Mouse (Mus musculus) embryonic facial prominence, embryonic 14.5 days (tissue): ENCODE data around the gene Cmip. TPM values are rescaled to one million over a fixed set of nuclear protein-coding genes. Genes with fewer than 3 reads are reported as not detected.

Experiments
- ATAC-seq: fragments of 200-750 bp; cut with Nextera tagmentation; 2 replicates; pipeline ENCODE4 v1.8.0; 2017; ENCODE audit warnings: low read depth, moderate number of reproducible peaks, moderate TSS enrichment
- DNase-seq: peaks from one replicate; pipeline ENCODE4 v3.0.0-alpha.2; 2015; ENCODE audit warnings: low spot score
- H3K27ac ChIP-seq: fragments of 300-500 bp; sonication (generic); replicated peaks from 2 replicates; pipeline ENCODE4 v1.5.1; 2014; ENCODE audit warnings: low read depth, mild to moderate bottlenecking, low read length, moderate library complexity
- H3K27me3 ChIP-seq: fragments of 300-500 bp; sonication (generic); replicated peaks from 2 replicates; pipeline ENCODE4 v1.6.1; 2014; ENCODE audit warnings: low read length; ENCODE audit not compliant: control insufficient read depth, insufficient read depth
- H3K36me3 ChIP-seq: fragments of 300-500 bp; sonication (generic); 2 replicates; pipeline ENCODE4 v1.6.1; 2014; ENCODE audit warnings: low read length, mixed read lengths; ENCODE audit not compliant: control insufficient read depth, insufficient read depth
- H3K4me1 ChIP-seq: fragments of 300-500 bp; sonication (generic); 2 replicates; pipeline ENCODE4 v1.6.1; 2014; ENCODE audit warnings: antibody characterized with exemption, low read length; ENCODE audit not compliant: control insufficient read depth, insufficient read depth
- H3K4me2 ChIP-seq: fragments of 300-500 bp; sonication (generic); 2 replicates; pipeline ENCODE4 v1.6.1; 2014; ENCODE audit warnings: low read depth, mild to moderate bottlenecking, low read length, moderate library complexity, mixed read lengths
- H3K4me3 ChIP-seq: fragments of 300-500 bp; sonication (generic); 2 replicates; pipeline ENCODE4 v1.5.1; 2014; ENCODE audit warnings: low read depth, mild to moderate bottlenecking, low read length
- H3K9ac ChIP-seq: fragments of 300-500 bp; sonication (generic); 2 replicates; pipeline ENCODE4 v1.6.1; 2014; ENCODE audit warnings: low read depth, mild to moderate bottlenecking, low read length, moderate library complexity, mixed read lengths
- H3K9me3 ChIP-seq: fragments of 300-500 bp; sonication (generic); 2 replicates; pipeline ENCODE4 v1.6.1; 2016; ENCODE audit warnings: low read length; ENCODE audit not compliant: control insufficient read depth
- WGBS: fragments of 180-500 bp; shearing (Covaris S2); extraction: QIAGEN DNeasy Blood & Tissue Kit; methylation state at CpG from one replicate; pipeline ENCODE4 v1.1.7; 2014; 5-methylcytosine and 5-hydroxymethylcytosine counted together
- polyA plus RNA-seq: library from polyadenylated mRNA; unstranded; fragments of >200 nt; fragmentation: Nextera tagmentation; extraction: Ambion mirVana; gene quantifications from 2 replicates; pipeline ENCODE4 v1.2.1, GENCODE M21; 2014

The Cmip gene
- polyA plus RNA-seq, 1 experiment from 2014 or later = 27.7 TPM

GRCm38 (mm10) chr8:117260930-117261475, 4.1 kb downstream of the Cmip start:
- Histone ChIP-seq H3K9ac (peak overlapping the region; percentile 91), H3K4me3 (peak overlapping the region; percentile 88), H3K36me3 (no peaks in the 10 kb centered on the region), H3K27ac (peak overlapping the region; percentile 91; the same call in 1 of the 2 replicates), H3K4me1 (peaks cover 40% of the 10 kb centered on the region), H3K27me3 (no peaks in the 10 kb centered on the region), H3K4me2 (peak overlapping the region; percentile 87), H3K9me3 (no peaks in the 10 kb centered on the region)
- ATAC-seq = no peak
- 23% methylated on average over 14 of the region's 14 CpGs for WGBS
- DNase-seq = peak; percentile 63

GRCm38 (mm10) chr8:117261702-117262101, 4.8 kb downstream of the Cmip start:
- Histone ChIP-seq H3K4me3 (no peak overlapping the region), H3K4me1 (peaks cover 40% of the 10 kb centered on the region), H3K27me3 (no peaks in the 10 kb centered on the region), H3K9me3 (no peaks in the 10 kb centered on the region), H3K4me2 (peak overlapping the region; percentile 87), H3K27ac (peak overlapping the region; percentile 44; the same call in 1 of the 2 replicates), H3K36me3 (no peaks in the 10 kb centered on the region), H3K9ac (peak overlapping the region; percentile 91)
- ATAC-seq = peak; percentile 10; the same call in 1 of the 2 replicates
- WGBS = 23% methylated on average over 9 of the region's 9 CpGs
- DNase-seq = peak; percentile 67

GRCm38 (mm10) chr8:117262685-117263084, 5.8 kb downstream of the Cmip start:
- 57% methylated on average over 8 of the region's 8 CpGs for WGBS
- Histone ChIP-seq H3K36me3 (no peaks in the 10 kb centered on the region), H3K9me3 (no peaks in the 10 kb centered on the region), H3K27me3 (no peaks in the 10 kb centered on the region), H3K4me1 (peaks cover 40% of the 10 kb centered on the region), H3K4me2 (no peak overlapping the region), H3K4me3 (no peak overlapping the region), H3K27ac (no peak overlapping the region), H3K9ac (no peak overlapping the region)
- DNase-seq (no peak), ATAC-seq (no peak)

DNA sequence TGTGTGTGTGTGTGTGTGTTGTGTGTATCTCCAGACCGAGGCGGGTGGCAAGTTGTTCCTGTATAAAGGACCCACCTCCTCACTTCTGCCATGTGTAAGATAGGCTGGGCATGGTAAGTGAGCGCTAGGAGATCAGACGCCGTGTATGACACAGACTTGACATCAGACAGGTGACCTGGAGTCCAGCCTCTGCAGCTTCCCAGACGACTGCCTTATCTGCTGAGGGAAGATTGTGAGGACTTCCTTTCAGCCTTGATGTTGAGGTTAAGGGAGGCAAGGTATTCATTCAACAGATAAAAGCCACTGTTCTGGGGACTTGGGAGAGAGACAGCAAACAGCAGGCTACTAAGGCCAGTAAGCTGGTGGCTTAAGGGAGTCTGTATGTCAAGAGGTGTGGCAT, 6.6 kb downstream of the Cmip start:
- H3K27ac ChIP-seq = no peak overlapping the region
- H3K9me3 ChIP-seq = no peaks in the 10 kb centered on the region
- H3K9ac ChIP-seq = no peak overlapping the region
- no peak overlapping the region for H3K4me3 ChIP-seq
- H3K27me3 ChIP-seq = no peaks in the 10 kb centered on the region
- peaks cover 38% of the 10 kb centered on the region for H3K4me1 ChIP-seq
- WGBS = 67% methylated on average over 6 of the region's 6 CpGs
- no peak overlapping the region for H3K4me2 ChIP-seq
- ATAC-seq = no peak
- no peaks in the 10 kb centered on the region for H3K36me3 ChIP-seq
- DNase-seq = no peak

DNA sequence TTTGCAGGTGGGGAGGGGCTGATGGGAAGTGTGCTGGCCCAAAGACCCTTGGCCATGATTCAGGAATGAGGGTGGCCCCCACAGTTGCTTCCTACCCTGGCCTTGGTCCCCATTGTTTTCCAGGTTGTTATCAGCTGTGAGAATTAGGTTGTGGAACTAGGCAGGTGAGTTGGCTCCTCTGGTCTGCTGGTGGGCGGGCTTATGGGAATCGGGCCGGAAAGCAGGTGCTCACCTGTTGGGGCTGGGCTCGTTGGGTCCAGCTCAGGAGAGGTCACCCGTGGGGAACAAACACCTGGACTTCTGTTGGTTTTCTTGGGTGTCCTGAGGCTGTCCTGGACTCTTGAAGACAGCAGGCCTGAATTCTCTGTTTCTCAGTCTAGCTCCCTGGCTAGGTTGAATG, 8.2 kb downstream of the Cmip start:
- Histone ChIP-seq H3K27me3 (no peaks in the 10 kb centered on the region), H3K4me1 (peaks cover 21% of the 10 kb centered on the region), H3K27ac (no peak overlapping the region), H3K4me3 (no peak overlapping the region), H3K36me3 (no peaks in the 10 kb centered on the region), H3K4me2 (no peak overlapping the region), H3K9me3 (no peaks in the 10 kb centered on the region), H3K9ac (no peak overlapping the region)
- 81% methylated on average over 5 of the region's 5 CpGs for WGBS
- DNase-seq (no peak), ATAC-seq (no peak)

GRCm38 (mm10) chr8:117267403-117268129, 10.7 kb downstream of the Cmip start:
- Histone ChIP-seq H3K9me3 (no peaks in the 10 kb centered on the region), H3K36me3 (no peaks in the 10 kb centered on the region), H3K4me3 (no peak overlapping the region), H3K27me3 (no peaks in the 10 kb centered on the region), H3K27ac (no peak overlapping the region), H3K9ac (no peak overlapping the region), H3K4me1 (no peaks in the 10 kb centered on the region), H3K4me2 (no peak overlapping the region)
- no peak for ATAC-seq
- WGBS = 80% methylated on average over 10 of the region's 11 CpGs
- no peak for DNase-seq

GRCm38 (mm10) chr8:117278234-117278633, 21.4 kb downstream of the Cmip start:
- H3K27ac ChIP-seq = peak overlapping the region; percentile 70; the same call in 1 of the 2 replicates
- ATAC-seq (no peak), DNase-seq (no peak)
- H3K27me3 ChIP-seq = no peaks in the 10 kb centered on the region
- H3K4me3 ChIP-seq = no peak overlapping the region
- peak overlapping the region; percentile 13; the same call in 1 of the 2 replicates for H3K4me2 ChIP-seq
- no peaks in the 10 kb centered on the region for H3K36me3 ChIP-seq
- no peaks in the 10 kb centered on the region for H3K9me3 ChIP-seq
- 87% methylated on average over 10 of the region's 10 CpGs for WGBS
- no peak overlapping the region for H3K9ac ChIP-seq
- peaks cover 17% of the 10 kb centered on the region; the same call in 1 of the 2 replicates for H3K4me1 ChIP-seq

DNA sequence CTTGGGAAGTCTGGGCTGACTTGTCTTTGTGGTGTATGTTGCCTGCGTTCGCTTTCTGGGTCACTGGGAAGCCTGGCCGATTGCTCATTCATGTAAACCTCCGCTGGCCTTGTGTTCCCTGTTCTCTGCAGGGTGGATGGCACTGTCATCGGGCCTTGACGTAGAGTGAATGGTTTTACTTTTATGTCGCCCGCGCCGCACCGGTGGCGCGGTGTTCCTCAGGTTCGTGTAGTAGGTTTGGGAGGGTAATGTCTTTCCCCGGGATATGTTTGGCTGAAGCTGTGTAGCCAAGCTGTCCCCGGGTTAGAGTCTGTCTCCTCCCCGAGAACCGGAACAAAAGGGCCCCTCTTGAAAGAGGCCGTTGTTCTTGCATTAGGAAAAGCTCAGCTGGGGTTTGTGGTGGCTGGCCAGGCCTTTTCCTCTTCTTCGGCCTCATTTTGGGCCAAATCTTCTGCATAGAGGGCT, 21.8 kb downstream of the Cmip start:
- H3K27me3 ChIP-seq = no peaks in the 10 kb centered on the region
- no peak overlapping the region for H3K4me3 ChIP-seq
- no peaks in the 10 kb centered on the region for H3K36me3 ChIP-seq
- H3K9me3 ChIP-seq = no peaks in the 10 kb centered on the region
- H3K27ac ChIP-seq = peak overlapping the region; percentile 70; the same call in 1 of the 2 replicates
- no peak for ATAC-seq
- H3K4me1 ChIP-seq = peaks cover 17% of the 10 kb centered on the region; the same call in 1 of the 2 replicates
- H3K9ac ChIP-seq = peak overlapping the region; percentile 35; the same call in 1 of the 2 replicates
- WGBS = 45% methylated on average over 20 of the region's 20 CpGs
- no peak for DNase-seq
- H3K4me2 ChIP-seq = peak overlapping the region; percentile 13
